Mouse (Mus musculus) common myeloid progenitor, adult 5-6 weeks (primary cell): ENCODE results near the gene Akap2. TPM values are rescaled to one million over a fixed set of nuclear protein-coding genes. Genes with fewer than 3 reads are reported as not detected.
A peak's percentile ranks its signal among the peaks of the same experiment; 100 is the strongest.

Experiments used
- ATAC-seq: replicated peaks from 2 replicates; pipeline ENCODE4 v1.8.0; 2016; ENCODE audit warnings: low read depth, mild to moderate bottlenecking, moderate TSS enrichment, inconsistent platforms; ENCODE audit not compliant: poor library complexity, severe bottlenecking
- total RNA-seq: library from RNA; stranded (forward); fragments of 200-1000, 187-1606 nt; gene quantifications from 2 replicates; pipeline ENCODE4 v1.2.3, GENCODE M21; 2017

The Akap2 gene
- total RNA-seq, 1 experiment from 2014 or later: 2.2 TPM

DNA sequence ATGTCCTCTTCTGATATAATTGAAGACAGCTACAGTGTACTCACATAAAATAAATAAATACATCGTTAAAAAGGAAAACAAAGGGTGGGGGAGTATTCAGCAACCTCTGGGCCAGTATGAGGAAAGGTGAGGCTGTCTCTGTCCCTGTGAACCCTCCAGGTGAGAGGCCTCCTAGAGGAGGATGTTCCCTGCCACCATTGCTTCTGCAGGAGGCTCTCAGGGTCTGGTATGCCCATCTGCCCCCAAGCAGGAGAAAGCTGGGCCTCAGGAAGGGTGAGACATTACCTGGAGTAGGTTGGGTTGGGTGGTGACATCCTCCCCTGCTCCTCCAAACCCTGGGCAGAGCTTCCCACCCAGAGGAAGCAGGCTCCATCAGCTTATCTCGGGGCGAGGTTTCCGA lies 33.2 kb downstream of the Akap2 start:
- no peak for ATAC-seq

DNA sequence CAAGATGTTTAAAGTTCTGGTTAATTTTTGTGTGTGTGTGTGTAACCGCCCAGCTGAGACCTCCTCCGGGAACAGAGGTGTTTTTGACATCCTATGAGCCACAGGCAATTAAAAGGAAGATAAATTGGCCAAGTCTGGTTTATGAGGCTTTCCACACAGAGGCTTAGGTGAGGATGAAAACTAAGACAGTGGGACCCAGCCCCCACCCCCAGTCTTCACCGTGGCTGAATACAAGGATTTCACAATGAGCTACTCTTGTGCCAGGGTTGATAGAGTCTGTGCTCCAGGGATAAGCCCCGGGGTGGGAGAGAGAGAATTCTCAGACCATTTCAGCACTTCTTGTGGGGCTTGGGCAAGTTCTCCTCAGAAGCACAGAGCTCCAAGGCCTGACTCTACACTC lies 33.6 kb downstream of the Akap2 start:
- ATAC-seq: 0 out of 2 replicates have a peak, but pooled peaks have one; percentile 25

GRCm38 (mm10) chr4:57751566-57751965 lies 34.1 kb downstream of the Akap2 start:
- ATAC-seq: no peak

DNA sequence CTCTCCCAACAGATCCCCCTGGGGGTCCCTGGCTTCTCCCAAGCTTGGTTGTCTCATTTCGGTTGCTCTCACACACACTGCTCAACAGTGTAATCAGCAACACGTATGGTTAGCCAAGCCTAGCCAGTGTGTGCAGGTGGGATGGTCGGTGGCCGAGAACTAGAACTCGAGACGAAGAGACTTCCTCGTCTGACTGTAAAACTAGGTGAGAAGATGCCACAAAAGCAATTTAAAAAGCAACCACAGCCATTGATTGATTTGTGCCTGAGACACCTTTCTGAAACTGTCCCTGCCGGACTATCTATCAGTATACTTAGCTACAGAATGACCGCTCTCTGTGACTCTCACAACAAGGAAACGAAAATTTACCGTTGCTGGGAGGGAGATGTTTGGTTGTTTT lies 37.6 kb downstream of the Akap2 start:
- ATAC-seq: no peak

GRCm38 (mm10) chr4:57757997-57758396 lies 40.5 kb downstream of the Akap2 start:
- ATAC-seq: no peak

- no peak for ATAC-seq
These were observed 45.0 kb downstream of the Akap2 start for GRCm38 (mm10) chr4:57762424-57762823.

DNA sequence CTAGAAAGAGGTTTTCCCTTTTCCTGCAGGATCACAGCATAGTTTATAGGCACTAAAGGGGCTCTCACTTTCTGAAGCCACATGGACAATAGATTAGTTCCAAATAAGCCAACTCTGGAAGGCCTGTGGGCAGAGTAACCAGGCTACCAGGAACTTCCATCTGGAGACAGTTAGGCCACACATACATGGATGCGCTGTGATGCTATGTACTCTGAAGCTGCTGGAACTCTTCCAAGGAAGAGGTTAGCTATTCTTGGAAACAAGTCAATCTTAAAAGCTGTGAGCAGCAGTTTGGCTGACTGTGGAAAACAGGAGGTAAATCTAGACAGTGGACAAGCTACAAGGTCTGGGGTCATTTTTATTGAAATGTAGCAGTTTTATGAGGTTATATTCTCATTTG lies 46.9 kb downstream of the Akap2 start:
- ATAC-seq: no peak

- no peak for ATAC-seq
These were observed 47.5 kb downstream of the Akap2 start for GRCm38 (mm10) chr4:57764926-57765325.

DNA sequence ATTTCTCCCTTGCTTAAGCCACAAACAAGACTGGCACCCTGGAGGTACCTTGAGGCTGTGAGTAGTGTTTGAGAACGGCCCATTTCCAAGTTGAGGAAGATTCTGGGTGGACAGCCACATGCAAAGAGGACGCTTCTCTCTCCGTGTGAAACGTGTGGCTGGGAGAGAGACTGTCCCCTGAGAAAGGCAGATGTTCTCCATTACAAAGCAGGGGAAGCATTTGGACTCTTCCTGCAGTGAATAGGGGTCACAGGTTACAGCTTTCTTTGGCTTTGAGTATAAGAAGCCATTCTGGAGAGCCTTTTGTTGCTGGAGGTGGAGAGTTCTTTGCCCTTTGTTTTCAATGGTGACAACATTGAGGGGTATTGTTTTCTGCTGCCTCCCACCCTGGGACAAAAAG lies 48.3 kb downstream of the Akap2 start:
- ATAC-seq: no peak

DNA sequence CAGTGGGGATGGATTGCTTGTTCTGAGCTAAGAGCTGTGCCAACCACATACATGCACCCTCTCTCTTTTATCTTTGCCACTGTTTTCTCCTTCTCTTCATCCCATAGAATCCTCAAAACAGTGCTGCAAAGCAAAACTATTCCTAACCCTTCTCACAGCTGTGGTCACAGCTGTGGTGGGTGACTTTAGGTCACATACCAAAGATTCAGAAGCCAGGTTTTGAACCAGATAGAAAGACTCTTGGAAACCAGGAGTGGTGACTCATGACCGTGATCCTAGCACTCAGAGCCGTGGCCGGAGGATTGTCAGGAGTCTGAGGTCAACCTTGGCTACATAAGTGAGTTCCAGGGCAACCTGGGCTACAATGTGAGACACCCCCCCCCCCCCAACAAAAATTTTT lies 51.5 kb downstream of the Akap2 start:
- no peak for ATAC-seq

- no peak for ATAC-seq
These were observed 52.8 kb downstream of the Akap2 start for GRCm38 (mm10) chr4:57770185-57770823.

DNA sequence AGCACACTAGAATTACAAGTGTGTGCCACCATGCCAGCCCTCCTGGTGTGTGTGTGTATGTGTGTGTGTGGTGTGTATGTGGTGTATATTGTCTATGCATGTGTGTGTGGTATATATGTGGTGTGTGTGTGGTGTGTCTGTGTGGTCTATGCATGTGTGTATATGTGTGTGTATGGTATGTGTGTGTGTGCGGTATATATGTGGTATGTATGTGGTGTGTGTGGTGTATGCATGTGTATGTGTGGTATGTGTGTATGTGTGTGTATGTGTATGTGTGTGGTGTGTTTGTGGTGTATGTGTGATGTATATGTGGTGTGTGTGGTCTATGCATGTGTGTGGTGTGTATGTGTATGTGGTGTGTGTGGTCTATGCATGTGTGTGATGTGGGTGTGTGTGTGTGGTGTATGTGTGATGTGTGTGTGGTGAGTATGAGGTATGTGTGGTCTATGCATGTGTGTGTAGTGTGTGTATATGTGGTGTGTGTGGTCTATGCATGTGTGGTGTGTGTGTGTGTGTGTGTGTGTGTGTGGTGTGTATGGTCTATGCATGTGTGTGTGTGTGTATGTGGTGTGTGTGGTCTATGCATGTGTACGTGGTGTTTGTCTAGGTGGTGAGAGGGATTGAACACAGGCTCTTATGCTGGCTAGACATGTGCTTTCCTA lies 54.2 kb downstream of the Akap2 start:
- ATAC-seq: no peak

- ATAC-seq: no peak
These were observed 55.5 kb downstream of the Akap2 start for GRCm38 (mm10) chr4:57772851-57773510.

GRCm38 (mm10) chr4:57774517-57774916 lies 57.1 kb downstream of the Akap2 start:
- ATAC-seq: no peak

- ATAC-seq: no peak
These were observed 58.1 kb downstream of the Akap2 start for GRCm38 (mm10) chr4:57775582-57775981.

DNA sequence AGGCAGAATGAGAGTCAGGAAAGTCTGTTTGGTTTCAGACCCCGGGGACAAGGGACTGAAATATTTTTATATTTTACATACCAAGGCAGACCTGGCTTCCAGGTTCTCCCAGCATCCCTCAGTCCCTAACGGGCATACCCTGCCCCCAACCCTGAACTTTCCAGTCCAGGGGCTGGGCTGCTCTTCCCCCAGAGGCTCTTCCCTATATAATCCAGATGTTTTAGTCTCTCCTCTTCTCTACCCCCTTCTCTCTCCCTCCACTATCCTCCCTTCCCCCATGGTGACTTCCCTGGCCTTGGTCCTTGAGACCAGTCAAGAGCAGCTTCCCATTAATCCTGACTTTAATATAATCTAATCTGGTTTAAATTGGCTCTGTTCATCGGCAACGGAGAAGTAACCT lies 62.9 kb downstream of the Akap2 start:
- no peak for ATAC-seq

DNA sequence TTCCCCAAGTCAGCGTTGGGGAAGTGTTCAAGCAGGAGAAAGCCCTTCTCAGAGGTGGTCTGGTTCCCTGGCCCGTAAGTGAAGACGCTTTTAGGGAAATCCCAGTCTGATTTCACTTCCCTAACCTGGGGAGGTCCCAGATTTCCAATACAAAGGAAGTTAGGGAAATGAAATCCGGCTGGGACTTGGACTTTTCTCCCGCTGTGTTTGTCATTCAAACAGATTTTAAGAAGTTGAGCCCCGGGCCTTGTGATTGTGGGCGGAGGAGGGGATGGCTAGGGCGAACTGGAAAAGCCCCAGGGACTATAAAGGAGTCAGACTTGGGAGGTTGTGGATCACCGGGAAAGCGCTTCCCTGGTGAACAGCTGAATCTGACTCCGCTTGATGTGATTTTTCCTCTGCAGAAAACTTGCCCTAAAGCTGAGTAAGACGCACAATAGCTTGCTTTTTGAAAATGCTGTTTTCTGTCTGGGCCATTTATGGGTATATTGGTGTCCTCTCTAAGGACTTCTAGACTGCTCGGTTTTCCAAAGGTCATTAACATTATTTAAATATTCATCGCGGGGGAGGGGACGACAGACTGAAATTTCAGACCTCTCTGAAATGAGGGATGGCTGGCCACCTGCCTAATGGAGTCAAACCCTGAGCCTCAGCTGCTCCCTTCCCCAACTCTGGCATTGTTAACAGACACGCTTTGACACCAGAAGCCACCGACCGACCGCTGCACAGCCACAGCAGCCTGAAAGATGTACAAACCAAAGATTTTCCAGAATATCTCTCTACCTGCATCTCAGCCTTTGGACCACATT lies 63.6 kb downstream of the Akap2 start:
- ATAC-seq: no peak

DNA sequence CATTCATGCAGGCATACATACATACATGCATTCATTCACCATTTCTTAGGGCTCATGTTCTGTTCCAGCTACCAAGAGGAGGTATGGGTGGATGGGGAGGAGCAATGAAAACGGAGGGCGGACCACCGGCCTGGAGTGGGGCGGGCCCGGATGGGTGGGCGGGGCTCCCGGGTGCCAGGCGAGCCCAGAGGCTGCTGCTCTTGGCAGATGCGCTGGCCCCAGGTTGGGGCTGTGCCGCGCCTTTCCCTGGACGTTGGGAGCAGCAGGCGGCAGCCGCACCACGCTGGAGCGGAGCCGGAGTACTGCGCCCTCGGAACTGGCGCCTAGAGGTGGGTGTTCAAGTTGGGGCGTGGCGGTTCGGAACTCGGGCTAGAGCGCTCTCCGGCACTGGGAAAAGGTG lies 64.5 kb downstream of the Akap2 start:
- peak; percentile 80 for ATAC-seq

DNA sequence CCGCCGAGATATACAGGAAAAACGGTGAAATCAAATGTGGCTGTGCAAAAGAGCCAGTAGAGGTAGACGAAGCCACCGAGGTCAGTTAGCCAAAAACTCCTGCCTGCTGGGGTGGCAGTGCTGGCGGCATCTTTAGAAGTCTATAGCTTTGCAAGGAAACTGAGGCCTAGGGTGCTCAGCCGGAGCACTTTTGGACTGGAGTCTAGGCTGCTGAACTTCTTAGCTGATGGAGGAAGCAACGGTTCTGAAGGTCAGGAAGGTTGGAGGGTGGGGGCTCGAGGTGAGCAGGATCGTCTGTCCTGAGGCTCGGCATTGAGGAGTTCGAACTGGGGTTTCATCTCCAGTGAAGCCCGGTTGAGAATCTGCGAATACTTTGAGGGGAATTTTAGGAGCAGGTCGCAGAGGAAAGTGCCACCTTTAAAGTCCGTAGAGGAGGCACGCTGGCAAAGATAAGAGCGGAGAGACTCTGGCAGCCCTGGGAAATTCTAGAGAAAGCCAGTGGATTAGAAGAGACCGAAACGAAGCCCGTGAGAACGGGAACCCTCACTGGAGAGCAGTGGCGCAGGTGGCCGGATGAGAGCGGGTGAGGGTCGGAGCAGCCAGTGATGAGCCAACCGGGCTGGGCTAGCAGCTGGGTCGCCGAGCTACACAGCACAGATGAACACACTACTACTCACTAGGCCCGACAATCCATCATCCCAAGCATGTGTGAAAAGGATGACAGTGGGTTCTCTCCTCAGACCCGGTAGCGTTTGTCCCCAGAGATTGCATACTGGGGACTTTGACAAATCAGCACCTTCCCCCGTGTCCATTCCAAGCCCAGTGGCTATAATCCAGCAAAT lies 65.3 kb downstream of the Akap2 start:
- 0 out of 2 replicates have a peak, but pooled peaks have one; percentile 33 for ATAC-seq

- ATAC-seq: no peak
These were observed 65.9 kb downstream of the Akap2 start for GRCm38 (mm10) chr4:57783391-57783770.
